Mouse (Mus musculus) cortical plate, adult 2 months (tissue): Measurements from ENCODE around the gene Arpp21.

Experiments
- CTCF ChIP-seq: fragments of 200-500 bp; IDR thresholded peaks from 2 replicates; pipeline ENCODE4 v1.5.1; 2011; ENCODE audit warnings: mild to moderate bottlenecking, control low read depth, low read length; ENCODE audit not compliant: insufficient read depth; ENCODE audit errors: extremely low read depth
- POLR2A ChIP-seq: fragments of 200-500 bp; IDR thresholded peaks from 2 replicates; pipeline ENCODE4 v1.6.1; 2011; ENCODE audit warnings: mild to moderate bottlenecking, low read length, control low read depth; ENCODE audit not compliant: insufficient read depth; ENCODE audit errors: extremely low read depth

- TF ChIP-seq POLR2A (no peak), CTCF (no peak)
These were observed 11.4 kb upstream of the Arpp21 start for GRCm38 (mm10) chr9:112247183-112247582.
